Mouse (Mus musculus) liver, embryonic 16.5 days (tissue): ENCODE results near the gene Psma1. TPM values are rescaled to one million over a fixed set of nuclear protein-coding genes. Genes with fewer than 3 reads are reported as not detected.

Experiments
- ATAC-seq: fragments of 200-750 bp; cut with Nextera tagmentation; 2 replicates; pipeline ENCODE4 v1.8.0; 2017; ENCODE audit warnings: low read depth, mild to moderate bottlenecking, moderate number of reproducible peaks, moderate library complexity
- H3K27ac ChIP-seq: fragments of 300-500 bp; sonication (generic); 2 replicates; pipeline ENCODE4 v1.5.1; 2014; ENCODE audit warnings: mild to moderate bottlenecking, low read length
- H3K27me3 ChIP-seq: fragments of 300-500 bp; sonication (generic); 2 replicates; pipeline ENCODE4 v1.6.1; 2014; ENCODE audit warnings: low read depth, low read length, mixed read lengths; ENCODE audit not compliant: control insufficient read depth, insufficient read depth
- H3K36me3 ChIP-seq: fragments of 300-500 bp; sonication (generic); 2 replicates; pipeline ENCODE4 v1.6.1; 2014; ENCODE audit warnings: mild to moderate bottlenecking; ENCODE audit not compliant: control insufficient read depth, insufficient read depth
- H3K4me1 ChIP-seq: fragments of 300-500 bp; sonication (generic); 2 replicates; pipeline ENCODE4 v1.6.1; 2014; ENCODE audit warnings: low read depth, low read length, mixed read lengths; ENCODE audit not compliant: control insufficient read depth
- H3K4me2 ChIP-seq: fragments of 300-500 bp; sonication (generic); 2 replicates; pipeline ENCODE4 v1.6.1; 2014; ENCODE audit warnings: low read depth, low read length, mixed read lengths
- H3K4me3 ChIP-seq: fragments of 300-500 bp; sonication (generic); 2 replicates; pipeline ENCODE4 v1.5.1; 2014; ENCODE audit warnings: low read depth, mild to moderate bottlenecking, low read length
- H3K9ac ChIP-seq: fragments of 300-500 bp; sonication (generic); 2 replicates; pipeline ENCODE4 v1.6.1; 2014; ENCODE audit warnings: low read depth, low read length
- H3K9me3 ChIP-seq: fragments of 300-500 bp; sonication (generic); replicated peaks from 2 replicates; pipeline ENCODE4 v1.6.1; 2016; ENCODE audit warnings: low read length; ENCODE audit not compliant: control insufficient read depth
- WGBS: fragments of 180-500 bp; shearing (Covaris S2); extraction: QIAGEN DNeasy Blood & Tissue Kit; methylation state at CpG from one replicate; pipeline ENCODE4 v1.1.7; 2014; ENCODE audit not compliant: insufficient replicate concordance; 5-methylcytosine and 5-hydroxymethylcytosine counted together
- polyA plus RNA-seq: library from polyadenylated mRNA; unstranded; fragments of >200 nt; fragmentation: Nextera tagmentation; extraction: Ambion mirVana; gene quantifications from 2 replicates; pipeline ENCODE4 v1.2.1, GENCODE M21; 2015

Psma1 gene
- polyA plus RNA-seq, 1 experiment from 2014 or later = 209 TPM

- H3K4me3 ChIP-seq = no peak overlapping the region
- H3K9me3 ChIP-seq = no peaks in the 10 kb centered on the region
- no peaks in the 10 kb centered on the region for H3K27me3 ChIP-seq
- 85% methylated on average over 14 of the region's 14 CpGs for WGBS
- no peak overlapping the region for H3K9ac ChIP-seq
- ATAC-seq = no peak
- no peaks in the 10 kb centered on the region for H3K36me3 ChIP-seq
- H3K4me1 ChIP-seq = no peaks in the 10 kb centered on the region
- H3K27ac ChIP-seq = no peak overlapping the region
- H3K4me2 ChIP-seq = no peak overlapping the region
Observed at GRCm38 (mm10) chr7:114284296-114284910, 8.5 kb upstream of the Psma1 start.

DNA sequence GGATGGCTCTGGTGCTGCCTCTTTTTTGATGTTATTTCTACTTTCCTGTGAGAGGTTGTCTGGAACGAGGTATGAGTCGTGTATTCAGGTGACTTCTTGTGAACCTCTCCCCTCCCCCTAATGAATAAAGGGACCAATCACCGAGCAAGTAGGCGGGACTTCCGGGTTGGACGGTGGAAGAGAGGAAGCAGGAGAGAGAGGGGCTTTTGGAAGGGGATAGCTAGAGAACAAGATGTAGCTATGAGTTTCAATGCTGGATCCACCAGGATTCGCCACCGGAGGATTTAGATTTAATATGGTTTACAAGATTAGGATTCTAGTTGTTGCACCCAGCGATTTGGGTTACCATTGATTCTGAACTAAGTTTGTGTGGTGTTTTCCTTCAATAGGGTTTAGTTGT, 7.1 kb upstream of the Psma1 start:
- Histone ChIP-seq H3K36me3 (no peaks in the 10 kb centered on the region), H3K9me3 (no peaks in the 10 kb centered on the region), H3K27me3 (no peaks in the 10 kb centered on the region), H3K9ac (no peak overlapping the region), H3K4me3 (no peak overlapping the region), H3K4me2 (no peak overlapping the region), H3K27ac (no peak overlapping the region), H3K4me1 (no peaks in the 10 kb centered on the region)
- 69% methylated on average over 9 of the region's 9 CpGs for WGBS
- no peak for ATAC-seq

DNA sequence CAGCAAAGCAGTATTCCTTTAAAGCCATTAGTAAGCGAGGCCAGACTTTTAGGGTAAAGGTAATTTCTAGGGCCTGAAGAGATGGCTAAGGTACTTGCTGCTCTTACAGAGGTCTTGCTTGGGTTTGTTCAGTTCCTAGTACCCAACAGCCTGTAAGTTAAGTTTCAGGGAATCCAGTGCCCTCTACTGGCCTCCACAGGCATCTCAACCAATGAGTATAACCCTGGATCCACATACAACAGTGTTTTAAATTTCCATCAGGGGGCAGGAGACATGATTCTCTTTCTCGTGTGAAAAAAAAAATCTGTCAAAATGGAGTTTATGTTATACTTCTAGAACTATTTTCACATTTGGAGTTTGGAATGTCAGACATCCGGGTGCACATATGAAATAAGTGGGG, 5.8 kb upstream of the Psma1 start:
- Histone ChIP-seq H3K4me3 (no peak overlapping the region), H3K9ac (no peak overlapping the region), H3K27ac (no peak overlapping the region), H3K27me3 (no peaks in the 10 kb centered on the region), H3K4me1 (peaks cover 3% of the 10 kb centered on the region), H3K36me3 (no peaks in the 10 kb centered on the region), H3K4me2 (no peak overlapping the region), H3K9me3 (no peaks in the 10 kb centered on the region)
- WGBS = 50% methylated on average over 3 of the region's 3 CpGs
- ATAC-seq = peak; percentile 58; the same call in 1 of the 2 replicates

DNA sequence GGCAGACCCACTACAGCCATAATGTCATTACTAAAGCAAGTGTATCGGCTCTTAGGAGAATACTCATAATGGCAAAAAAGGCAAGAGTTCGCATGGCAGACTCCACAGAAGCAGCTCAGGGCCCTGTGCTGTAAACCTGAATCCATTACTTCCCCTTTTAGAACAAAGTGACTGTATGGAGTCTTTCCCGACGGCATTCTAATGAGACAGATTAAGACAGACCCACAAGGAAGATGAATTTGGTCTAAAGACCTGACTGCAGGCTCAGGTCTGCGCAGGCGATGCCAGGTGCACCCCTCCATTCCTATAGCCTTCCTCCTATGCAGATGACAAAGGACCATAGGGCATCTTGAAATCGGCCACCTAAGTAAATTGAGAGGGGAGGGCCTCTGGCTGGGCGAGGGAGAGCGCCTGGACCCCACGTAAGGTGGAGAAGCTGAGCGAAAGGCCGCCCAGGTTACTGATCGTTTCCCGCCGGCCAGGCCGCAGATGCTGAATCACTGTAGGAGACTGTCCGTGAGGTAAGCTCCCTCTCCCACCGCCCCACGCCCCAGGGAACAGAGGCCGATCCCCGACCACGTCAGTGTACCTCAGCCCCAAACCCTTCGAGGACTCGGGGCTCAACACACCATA, 430 bp downstream of the Psma1 start:
- peak overlapping the region; percentile 98 for H3K4me3 ChIP-seq
- WGBS = under 1% methylated on average over 24 of the region's 24 CpGs
- no peaks in the 10 kb centered on the region for H3K9me3 ChIP-seq
- peaks cover 20% of the 10 kb centered on the region for H3K36me3 ChIP-seq
- peak; percentile 84 for ATAC-seq
- peaks cover 13% of the 10 kb centered on the region for H3K4me1 ChIP-seq
- H3K4me2 ChIP-seq = peak overlapping the region; percentile 78
- no peaks in the 10 kb centered on the region for H3K27me3 ChIP-seq
- H3K9ac ChIP-seq = peak overlapping the region; percentile 92
- peak overlapping the region; percentile 78 for H3K27ac ChIP-seq

DNA sequence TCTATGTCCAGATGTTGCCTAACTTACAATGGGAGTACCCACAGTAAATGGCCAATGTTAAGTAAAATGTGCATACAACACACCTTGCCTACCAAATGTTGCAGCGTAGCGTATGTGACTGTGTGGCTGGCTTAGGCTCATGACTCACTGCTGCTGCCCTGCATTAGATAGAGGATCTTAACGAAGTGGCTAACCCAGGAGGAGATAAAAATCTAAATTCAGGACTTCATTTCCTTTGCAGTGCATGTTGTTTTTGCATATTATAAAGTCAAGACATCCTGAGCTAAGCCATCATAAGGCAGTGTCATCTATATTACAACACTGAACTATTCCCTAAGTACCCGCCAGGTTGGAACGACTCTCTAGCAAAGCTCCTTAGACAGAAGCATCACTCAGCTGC, 7.5 kb downstream of the Psma1 start:
- H3K4me3 ChIP-seq = no peak overlapping the region
- no peaks in the 10 kb centered on the region for H3K4me1 ChIP-seq
- no peak overlapping the region for H3K27ac ChIP-seq
- 88% methylated on average over 5 of the region's 5 CpGs for WGBS
- no peak overlapping the region for H3K4me2 ChIP-seq
- H3K36me3 ChIP-seq = peaks cover 63% of the 10 kb centered on the region
- no peaks in the 10 kb centered on the region for H3K27me3 ChIP-seq
- no peak for ATAC-seq
- H3K9me3 ChIP-seq = no peaks in the 10 kb centered on the region
- no peak overlapping the region for H3K9ac ChIP-seq

GRCm38 (mm10) chr7:114253885-114254833, 21.8 kb downstream of the Psma1 start, which contains the start of gene Copb1:
Gene Copb1, minus strand, starts transcription at chr7:114254711.
- Histone ChIP-seq H3K36me3 (peaks cover 8% of the 10 kb centered on the region), H3K27ac (peak within 1 kb of the TSS; percentile 71), H3K4me1 (peaks cover 3% of the 10 kb centered on the region), H3K4me3 (peak within 1 kb of the TSS; percentile 97), H3K4me2 (peak within 1 kb of the TSS; percentile 76), H3K27me3 (no peaks in the 10 kb centered on the region), H3K9ac (peak within 1 kb of the TSS; percentile 94), H3K9me3 (no peaks in the 10 kb centered on the region)
- WGBS = 2% methylated on average over 75 of the region's 75 CpGs
- ATAC-seq = peak; percentile 99

- Histone ChIP-seq H3K27ac (no peak overlapping the region), H3K4me1 (peaks cover 3% of the 10 kb centered on the region), H3K9ac (no peak overlapping the region), H3K36me3 (peaks cover 12% of the 10 kb centered on the region), H3K4me2 (no peak overlapping the region), H3K4me3 (no peak overlapping the region), H3K27me3 (no peaks in the 10 kb centered on the region), H3K9me3 (no peaks in the 10 kb centered on the region)
- ATAC-seq = no peak
- 84% methylated on average over 3 of the region's 3 CpGs for WGBS
Observed at GRCm38 (mm10) chr7:114251684-114252083, 24.2 kb downstream of the Psma1 start.

DNA sequence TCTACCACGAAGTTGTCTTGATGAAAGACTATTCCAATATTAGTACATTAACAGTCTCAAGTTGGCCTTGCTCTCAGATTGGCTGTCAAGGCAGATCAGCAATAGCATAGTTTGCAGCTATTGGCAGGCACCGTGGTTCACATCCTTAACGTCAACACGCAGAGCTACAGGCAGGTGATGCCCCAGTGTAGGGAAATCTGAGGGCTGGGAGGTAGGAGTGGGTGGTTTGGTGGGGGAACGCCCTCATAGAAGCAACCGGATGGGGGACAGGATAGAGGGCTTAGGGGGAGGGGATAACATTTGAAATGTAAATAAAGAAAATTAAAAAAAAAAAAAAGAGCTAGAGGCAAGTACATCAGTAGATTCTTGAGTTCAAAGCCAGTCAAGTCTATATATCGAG, 41.9 kb downstream of the Psma1 start:
- H3K4me3 ChIP-seq = no peak overlapping the region
- WGBS = 78% methylated on average over 7 of the region's 7 CpGs
- no peaks in the 10 kb centered on the region for H3K9me3 ChIP-seq
- H3K27me3 ChIP-seq = no peaks in the 10 kb centered on the region
- no peak overlapping the region for H3K4me2 ChIP-seq
- H3K9ac ChIP-seq = no peak overlapping the region
- no peak for ATAC-seq
- H3K4me1 ChIP-seq = no peaks in the 10 kb centered on the region
- no peak overlapping the region for H3K27ac ChIP-seq
- peaks cover 24% of the 10 kb centered on the region for H3K36me3 ChIP-seq
